Mouse (Mus musculus) heart, postnatal 4 days (tissue): ENCODE data around the gene Wfs1. TPM values are rescaled to one million over a fixed set of nuclear protein-coding genes. Genes with fewer than 3 reads are reported as not detected.
"Not testable (repeated sequence)": the region's sequence is repeated elsewhere in the genome, so short reads cannot be mapped to it uniquely, and the experiment has no call there.

Experiments used
- DNase-seq: peaks from one replicate; pipeline ENCODE4 v3.0.0; 2021
- total RNA-seq, 2 experiments: library from RNA; stranded (reverse); gene quantifications; 2 replicates each; pipeline ENCODE4 v1.2.3; 2021

Wfs1 gene
- total RNA-seq, 2 experiments from 2014 or later: 26.3 to 27.7 TPM

DNA sequence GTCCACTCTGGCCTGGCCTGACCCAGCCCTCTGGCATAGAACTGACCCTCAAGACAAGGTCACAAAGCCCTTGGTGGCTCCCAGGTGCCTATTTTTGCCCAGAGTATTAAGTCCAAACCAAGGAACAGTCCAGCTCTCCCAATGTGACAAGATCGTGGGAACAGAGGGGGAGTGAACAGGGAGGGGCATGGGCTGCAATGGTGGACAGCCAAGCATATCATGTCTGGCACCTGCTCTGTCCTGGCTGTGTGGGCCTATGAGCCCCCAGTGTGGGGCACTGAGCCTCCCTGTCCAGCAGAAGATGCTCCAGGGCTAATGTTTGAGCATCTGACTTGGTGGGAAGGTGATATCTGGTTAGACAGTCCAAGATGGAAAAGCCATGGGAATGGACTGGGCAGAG, 2.4 kb downstream of the Wfs1 start:
- no peak for DNase-seq

GRCm38 (mm10) chr5:36982271-36982670, 6.7 kb downstream of the Wfs1 start:
- no peak for DNase-seq

- no peak for DNase-seq
Observed at GRCm38 (mm10) chr5:36979631-36980030, 9.4 kb downstream of the Wfs1 start.

DNA sequence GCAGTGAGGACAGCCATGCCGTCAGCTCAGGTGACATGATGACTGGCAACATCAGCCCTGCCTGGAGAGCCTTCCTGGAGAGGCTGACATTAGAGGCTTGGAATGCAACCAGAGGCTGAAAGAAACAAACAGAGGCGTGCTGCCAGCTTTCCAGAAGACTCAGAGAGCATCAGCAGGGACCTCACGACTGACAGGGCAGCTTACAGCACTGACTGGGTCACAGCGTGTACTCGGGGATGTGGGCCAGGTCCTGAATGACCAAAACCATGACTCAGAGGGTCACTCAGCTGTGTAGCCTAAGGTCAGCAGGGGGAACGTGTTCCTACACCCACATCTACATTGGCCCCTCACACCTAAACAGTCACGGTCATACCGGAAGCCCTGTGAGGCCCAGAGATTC, 10.0 kb downstream of the Wfs1 start:
- DNase-seq: no peak

GRCm38 (mm10) chr5:36977809-36978208, 11.2 kb downstream of the Wfs1 start:
- no peak for DNase-seq

DNA sequence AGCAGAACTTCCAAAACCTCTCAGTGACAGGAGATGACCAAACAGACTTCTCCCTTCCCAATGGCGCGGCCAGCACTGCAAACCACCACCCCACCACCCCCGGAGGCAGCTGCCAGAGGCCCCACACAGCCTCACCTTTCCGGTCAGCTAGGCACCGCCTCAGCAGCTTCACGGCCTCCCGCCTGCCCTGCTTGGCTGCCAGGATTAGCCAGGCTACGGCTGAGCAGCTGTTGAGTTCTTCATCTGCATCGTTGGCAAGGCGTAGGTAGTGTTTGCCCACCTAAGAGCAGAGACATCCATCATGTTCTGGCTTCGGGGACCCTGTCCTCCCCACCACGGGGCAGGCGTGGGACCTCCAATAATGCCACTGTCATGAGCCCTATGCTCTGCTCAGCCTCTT, 13.7 kb downstream of the Wfs1 start:
- no peak for DNase-seq

DNA sequence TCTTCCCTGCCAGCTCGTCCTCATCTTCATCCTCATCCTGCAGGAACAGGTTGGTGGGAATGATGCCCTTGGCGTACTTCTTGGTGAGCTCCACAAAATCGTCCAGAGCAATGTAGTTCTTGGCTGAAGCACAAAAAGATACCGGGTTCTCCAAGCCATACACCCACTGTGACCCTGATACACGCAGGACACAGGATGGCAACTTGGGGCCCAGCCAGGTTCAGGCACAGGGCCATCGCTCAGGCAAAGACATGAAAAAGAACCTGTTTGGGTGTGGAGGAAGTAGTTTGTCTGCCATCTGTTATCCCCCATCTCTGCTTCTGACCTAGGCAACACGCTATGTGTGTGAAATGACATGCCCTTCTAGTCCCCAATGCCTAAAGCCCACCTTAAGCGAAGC, 17.4 kb downstream of the Wfs1 start:
- DNase-seq: no peak

GRCm38 (mm10) chr5:36960501-36960900, 28.5 kb downstream of the Wfs1 start:
- peak; percentile 20 for DNase-seq

GRCm38 (mm10) chr5:36958837-36959236, 30.2 kb downstream of the Wfs1 start:
- DNase-seq: peak; percentile 78

- DNase-seq: peak; percentile 48
Observed at GRCm38 (mm10) chr5:36955366-36955765, 33.6 kb downstream of the Wfs1 start.

DNA sequence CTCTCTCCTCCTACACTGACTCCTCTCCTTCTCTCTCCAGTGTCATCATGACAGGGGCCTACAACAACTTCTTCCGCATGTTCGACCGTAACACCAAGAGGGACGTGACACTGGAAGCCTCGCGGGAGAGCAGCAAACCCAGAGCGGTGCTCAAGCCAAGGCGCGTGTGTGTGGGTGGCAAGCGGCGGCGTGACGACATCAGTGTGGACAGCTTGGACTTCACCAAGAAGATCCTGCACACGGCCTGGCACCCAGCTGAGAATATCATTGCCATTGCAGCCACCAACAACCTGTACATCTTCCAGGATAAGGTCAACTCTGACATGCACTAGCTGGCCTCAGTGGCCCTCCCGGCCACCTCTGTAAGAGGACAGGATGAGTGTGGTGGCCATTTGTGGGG, 36.7 kb downstream of the Wfs1 start:
- DNase-seq: no peak

- no peak for DNase-seq
Observed at GRCm38 (mm10) chr5:36950871-36951270, 38.1 kb downstream of the Wfs1 start.

DNA sequence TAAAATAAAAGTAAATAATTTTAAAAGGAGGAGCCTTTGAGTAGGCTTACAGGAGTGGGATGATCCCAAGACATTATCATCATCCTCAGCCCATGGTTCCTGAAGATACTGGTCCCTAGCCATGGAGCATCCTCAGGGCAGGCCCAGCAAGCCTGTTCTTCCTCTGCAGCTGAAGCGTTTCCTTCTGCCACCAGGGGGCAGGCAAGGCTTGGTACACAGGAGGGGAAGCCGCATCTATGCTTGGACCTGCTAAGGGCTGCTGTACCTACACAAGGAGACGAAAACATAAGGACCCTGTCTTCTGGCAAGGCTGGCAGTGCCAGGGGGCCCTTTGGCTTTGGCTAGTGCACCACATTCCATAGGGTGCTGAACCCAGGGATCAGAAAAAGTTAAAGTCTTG, 40.2 kb downstream of the Wfs1 start:
- DNase-seq: peak; percentile 84

DNA sequence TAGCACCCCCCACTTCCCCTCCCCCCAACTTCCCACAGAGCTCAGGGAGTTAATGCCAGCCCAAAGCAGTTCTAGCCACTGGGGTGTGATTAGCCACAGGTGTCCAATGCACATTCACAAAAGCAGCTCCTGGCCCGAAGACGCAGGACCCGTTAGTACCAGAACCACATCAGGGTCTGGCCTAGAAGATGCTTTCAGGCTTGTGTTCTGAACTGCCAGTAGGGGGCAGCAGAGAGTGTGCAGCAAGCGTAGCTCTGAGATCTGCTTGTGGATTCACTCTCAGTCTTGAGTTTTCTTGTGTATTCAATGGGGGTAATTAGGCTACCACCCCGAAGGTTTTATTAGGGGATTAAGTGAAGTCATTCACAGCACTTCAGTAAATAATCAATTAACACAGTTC, 42.6 kb downstream of the Wfs1 start:
- DNase-seq: peak; percentile 65

DNA sequence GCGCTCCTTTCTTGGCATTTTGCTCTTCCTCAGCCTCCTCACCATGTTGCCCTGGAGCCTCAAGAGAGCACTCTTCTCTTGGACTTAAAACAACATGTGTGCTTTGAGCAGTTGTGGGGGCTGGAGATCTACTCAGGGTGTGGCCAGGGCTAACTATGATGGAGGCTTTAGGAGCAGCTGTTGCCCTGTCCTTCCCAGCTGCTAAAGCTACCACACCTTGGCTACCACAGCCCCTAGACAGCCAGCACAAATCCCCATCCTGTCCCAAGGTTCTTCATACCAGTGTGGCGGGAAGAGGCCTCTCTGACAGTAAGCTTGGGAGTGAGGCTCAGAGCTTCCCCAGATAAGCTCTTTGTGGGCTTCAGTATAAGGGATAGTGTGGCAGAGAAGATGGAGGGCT, 43.3 kb downstream of the Wfs1 start:
- no peak for DNase-seq

- no peak for DNase-seq
Observed at GRCm38 (mm10) chr5:36945102-36945701, 43.8 kb downstream of the Wfs1 start.

DNA sequence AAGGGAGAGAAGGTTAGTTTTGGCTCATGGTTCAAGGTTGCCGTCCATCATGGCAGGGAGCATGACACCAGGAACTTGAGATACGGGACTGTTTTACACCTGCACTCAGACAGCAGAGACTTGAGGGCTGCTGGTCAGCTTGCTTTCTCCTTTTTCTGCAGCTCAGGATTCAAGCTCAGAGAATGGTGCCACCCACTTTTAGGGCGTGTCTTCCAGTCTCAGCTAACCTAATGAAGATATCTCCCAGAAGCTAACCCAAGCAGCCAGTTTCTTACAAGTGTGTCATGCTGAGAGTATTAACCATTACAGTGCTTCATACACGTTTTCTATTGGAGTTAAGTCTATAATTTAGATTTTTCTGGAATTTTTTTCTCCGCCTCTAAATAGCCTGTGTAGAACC, 44.5 kb downstream of the Wfs1 start:
- DNase-seq: no peak

GRCm38 (mm10) chr5:36942446-36942845, 46.6 kb downstream of the Wfs1 start:
- no peak for DNase-seq

- not testable (repeated sequence) for DNase-seq
Observed at GRCm38 (mm10) chr5:36938991-36939390, 50.0 kb downstream of the Wfs1 start.

DNA sequence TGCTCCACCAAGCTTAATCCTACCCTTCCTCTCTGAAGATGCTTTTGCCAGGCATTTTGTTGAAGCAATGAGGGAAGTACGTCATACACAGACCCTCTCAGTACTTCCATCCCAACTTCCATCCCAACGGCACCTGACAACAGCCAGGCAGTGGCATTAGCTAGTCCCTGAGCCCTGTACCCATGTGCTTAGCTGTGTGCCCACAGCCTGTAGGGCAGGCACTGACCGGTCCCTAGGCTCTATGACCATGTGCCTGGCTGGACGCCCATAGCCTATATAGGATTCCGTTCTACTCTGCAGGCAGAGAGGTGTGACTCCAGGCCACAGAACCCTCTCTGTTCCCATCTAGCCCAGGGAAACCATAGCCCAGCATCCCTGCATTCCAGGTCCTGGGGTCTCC, 51.0 kb downstream of the Wfs1 start:
- no peak for DNase-seq

GRCm38 (mm10) chr5:36936548-36936947, 52.5 kb downstream of the Wfs1 start:
- peak; percentile 24 for DNase-seq

GRCm38 (mm10) chr5:36935486-36936473, 53.2 kb downstream of the Wfs1 start:
- peak; percentile 29 for DNase-seq

GRCm38 (mm10) chr5:36933383-36933782, 55.6 kb downstream of the Wfs1 start:
- DNase-seq: no peak

- DNase-seq: no peak
Observed at GRCm38 (mm10) chr5:36929376-36929775, 59.6 kb downstream of the Wfs1 start.
